Mouse (Mus musculus): ENCODE results near the gene Sap25. TPM values are rescaled to one million over a fixed set of nuclear protein-coding genes. Genes with fewer than 3 reads are reported as not detected.

Gene Sap25
- polyA plus RNA-seq, 1 experiment from 2014 or later: 4.0 TPM

DNA sequence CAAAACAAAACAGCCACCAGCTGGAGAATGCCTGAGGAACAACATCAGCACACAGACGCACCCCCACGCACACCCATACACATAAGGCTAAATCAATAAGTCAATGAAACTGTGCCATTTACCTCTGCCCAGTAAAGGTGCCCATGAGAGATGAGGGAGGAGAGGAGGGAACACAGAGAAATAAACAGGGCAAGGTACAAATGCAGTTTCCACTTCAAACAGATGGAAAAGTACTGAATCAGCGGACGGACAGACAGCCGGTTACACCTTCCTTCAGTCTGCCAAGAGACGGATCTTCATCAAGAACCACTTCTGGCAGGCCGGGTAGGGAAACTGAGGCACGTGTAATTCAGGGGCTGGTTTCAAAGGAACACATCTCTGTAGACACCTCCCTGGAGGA lies 33.7 kb downstream of the Sap25 start:
- 79% methylated on average over 8 of the region's 8 CpGs for WGBS (ENCODE audit: insufficient replicate concordance)
- H3K4me1 ChIP-seq (ENCODE audit: insufficient read depth): peaks cover 51% of the 10 kb centered on the region

DNA sequence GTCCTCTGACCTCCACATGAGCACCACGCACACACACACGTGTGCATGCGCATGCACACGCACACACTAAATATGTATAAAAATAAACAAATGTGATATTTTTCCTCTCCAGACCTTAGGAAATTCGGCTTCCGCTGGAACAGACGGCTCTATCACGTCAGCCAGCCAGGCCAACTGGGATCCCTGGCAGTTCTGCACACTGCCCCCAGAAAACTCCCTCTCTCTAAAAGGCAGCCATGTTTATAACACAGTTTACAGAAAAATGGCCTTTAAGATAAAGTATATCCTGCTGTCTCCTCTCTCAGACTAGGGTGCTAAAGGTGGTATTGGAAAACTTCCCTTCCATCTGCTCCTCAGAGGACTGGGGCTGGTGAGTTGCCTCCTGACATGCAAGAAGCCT lies 36.7 kb downstream of the Sap25 start:
- no peak for ATAC-seq

More for the DNA sequence above, 33.7 kb downstream of the Sap25 start:
- TF ChIP-seq CTCF (IDR thresholded peaks at IDR 0.05; ENCODE audit: low read depth) (no peak), EP300 (IDR thresholded peaks at IDR 0.05; ENCODE audit: low read depth) (peak; percentile 77; the same call in 1 of the 2 replicates)
- Histone ChIP-seq H3K36me3 (replicated peaks; ENCODE audit: insufficient read depth, low read length) (peaks cover 18% of the 10 kb centered on the region), H3K9me3 (ENCODE audit: low read length) (no peaks in the 10 kb centered on the region), H3K27me3 (ENCODE audit: insufficient read depth, low read length) (no peaks in the 10 kb centered on the region), H3K4me3 (ENCODE audit: low read depth, low read length) (no peak overlapping the region), H3K27ac (ENCODE audit: low read depth) (peak overlapping the region; percentile 91), H3K9ac (replicated peaks) (no peak overlapping the region), H3K4me2 (ENCODE audit: low read depth, low read length) (peak overlapping the region; percentile 34; the same call in 1 of the 2 replicates)
- DNase-seq (peak; percentile 52), ATAC-seq (peak; percentile 73)

DNA sequence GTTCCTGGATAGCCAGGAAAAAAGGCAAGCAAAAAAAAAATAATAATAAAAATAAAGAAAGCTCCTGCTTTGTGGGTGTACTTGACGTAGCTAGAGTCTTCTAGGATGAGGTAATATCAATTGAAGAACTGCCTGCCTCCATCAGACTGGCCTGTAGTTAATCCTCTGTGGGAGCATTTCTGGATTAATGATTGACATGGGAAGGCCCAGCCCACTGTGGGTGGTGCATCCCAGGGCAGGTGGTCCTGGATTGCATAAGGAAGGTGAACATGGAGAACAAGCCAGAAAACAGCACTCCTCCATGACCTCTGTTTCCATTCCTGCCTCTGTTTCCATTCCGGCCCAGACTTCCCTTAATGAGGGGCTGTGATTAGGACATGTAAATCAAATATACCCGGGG lies 37.6 kb downstream of the Sap25 start:
- H3K9me3 ChIP-seq (ENCODE audit: low read length): no peaks in the 10 kb centered on the region
- DNase-seq (no peak), ATAC-seq (no peak)
- H3K4me2 ChIP-seq (ENCODE audit: low read depth, low read length): no peak overlapping the region
- H3K27ac ChIP-seq (ENCODE audit: low read depth): no peak overlapping the region
- H3K9ac ChIP-seq (replicated peaks): no peak overlapping the region
- no peak overlapping the region for H3K4me3 ChIP-seq (ENCODE audit: low read depth, low read length)
- H3K4me1 ChIP-seq (ENCODE audit: insufficient read depth): peaks cover 40% of the 10 kb centered on the region
- peaks cover 42% of the 10 kb centered on the region for H3K36me3 ChIP-seq (replicated peaks; ENCODE audit: insufficient read depth, low read length)
- TF ChIP-seq EP300 (IDR thresholded peaks at IDR 0.05; ENCODE audit: low read depth) (no peak), CTCF (IDR thresholded peaks at IDR 0.05; ENCODE audit: low read depth) (no peak)
- WGBS (ENCODE audit: insufficient replicate concordance): 75% methylated on average over 3 of the region's 3 CpGs
- H3K27me3 ChIP-seq (ENCODE audit: insufficient read depth, low read length): no peaks in the 10 kb centered on the region

More for the DNA sequence above, 36.7 kb downstream of the Sap25 start:
- DNase-seq: no peak
- Histone ChIP-seq H3K4me3 (ENCODE audit: low read depth, low read length) (no peak overlapping the region), H3K27ac (ENCODE audit: low read depth) (no peak overlapping the region), H3K9ac (replicated peaks) (no peak overlapping the region), H3K4me1 (ENCODE audit: insufficient read depth) (peaks cover 44% of the 10 kb centered on the region), H3K4me2 (ENCODE audit: low read depth, low read length) (no peak overlapping the region), H3K27me3 (ENCODE audit: insufficient read depth, low read length) (no peaks in the 10 kb centered on the region), H3K36me3 (replicated peaks; ENCODE audit: insufficient read depth, low read length) (peaks cover 42% of the 10 kb centered on the region), H3K9me3 (ENCODE audit: low read length) (no peaks in the 10 kb centered on the region)
- WGBS (ENCODE audit: insufficient replicate concordance): 93% methylated on average over 8 of the region's 8 CpGs
- TF ChIP-seq EP300 (IDR thresholded peaks at IDR 0.05; ENCODE audit: low read depth): no peak
- no peak for TF ChIP-seq CTCF (IDR thresholded peaks at IDR 0.05; ENCODE audit: low read depth)

- Histone ChIP-seq H3K9ac (replicated peaks) (no peak overlapping the region), H3K9me3 (ENCODE audit: low read length) (no peaks in the 10 kb centered on the region), H3K27ac (ENCODE audit: low read depth) (no peak overlapping the region), H3K27me3 (ENCODE audit: insufficient read depth, low read length) (no peaks in the 10 kb centered on the region), H3K4me3 (ENCODE audit: low read depth, low read length) (no peak overlapping the region), H3K4me1 (ENCODE audit: insufficient read depth) (peaks cover 30% of the 10 kb centered on the region), H3K4me2 (ENCODE audit: low read depth, low read length) (no peak overlapping the region), H3K36me3 (replicated peaks; ENCODE audit: insufficient read depth, low read length) (peaks cover 42% of the 10 kb centered on the region)
- WGBS (ENCODE audit: insufficient replicate concordance): 76% methylated on average over 4 of the region's 4 CpGs
- no peak for DNase-seq
- no peak for TF ChIP-seq CTCF (IDR thresholded peaks at IDR 0.05; ENCODE audit: low read depth)
- no peak for TF ChIP-seq EP300 (IDR thresholded peaks at IDR 0.05; ENCODE audit: low read depth)
- no peak for ATAC-seq
Observed at GRCm38 (mm10) chr5:137679726-137680125, 38.6 kb downstream of the Sap25 start.

GRCm38 (mm10) chr5:137682526-137682925 lies 41.4 kb downstream of the Sap25 start:
- Histone ChIP-seq H3K27ac (ENCODE audit: low read depth) (no peak overlapping the region), H3K4me3 (ENCODE audit: low read depth, low read length) (peak overlapping the region; percentile 89), H3K9ac (replicated peaks) (peak overlapping the region; percentile 1; the same call in 1 of the 2 replicates)

DNA sequence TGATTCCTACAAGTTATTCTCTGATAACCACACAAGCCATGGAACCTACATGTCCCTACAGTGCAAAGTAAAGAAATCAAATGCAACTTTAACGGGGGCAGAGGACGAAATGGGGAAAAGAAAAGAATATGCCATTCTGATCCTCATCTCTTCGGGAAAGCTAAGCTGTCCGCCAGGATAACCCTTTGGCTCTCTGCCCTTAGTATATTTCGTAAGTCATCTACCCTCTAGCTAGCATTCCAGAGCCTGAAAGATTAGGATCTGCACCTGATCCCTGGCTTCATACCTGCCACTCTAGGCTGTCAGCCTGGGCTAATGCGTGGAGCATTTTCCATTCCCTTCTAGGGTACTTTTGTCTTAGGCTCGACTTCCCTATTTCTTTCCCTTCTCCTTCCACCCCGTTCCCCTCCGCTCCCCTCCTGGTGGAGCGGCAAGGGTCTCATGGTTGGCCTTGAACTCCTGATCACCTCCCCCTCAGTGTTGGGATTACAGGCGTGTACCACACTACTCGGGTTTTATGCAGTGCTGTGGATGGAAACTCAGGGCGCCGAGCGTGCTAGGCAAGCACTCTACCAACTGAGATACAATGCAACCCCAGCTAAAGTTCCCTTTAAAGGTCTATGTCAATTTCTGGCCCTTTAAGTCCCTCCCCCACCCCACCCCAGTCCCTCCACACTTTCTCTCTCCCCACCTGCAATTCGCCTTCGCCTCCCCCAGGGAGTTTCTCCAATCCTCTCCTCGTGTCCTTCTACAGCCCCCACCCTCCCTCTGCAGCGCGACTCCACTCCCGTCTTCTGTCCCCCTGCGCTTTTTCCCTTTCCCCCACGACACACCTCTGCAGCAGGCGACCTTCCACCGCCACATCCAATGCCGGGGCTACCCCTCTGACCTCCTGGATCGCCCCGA lies 42.5 kb downstream of the Sap25 start:
- H3K27ac ChIP-seq (ENCODE audit: low read depth): peak overlapping the region; percentile 93
- no peaks in the 10 kb centered on the region for H3K9me3 ChIP-seq (ENCODE audit: low read length)
- no peak for ATAC-seq
- peaks cover 42% of the 10 kb centered on the region for H3K4me1 ChIP-seq (ENCODE audit: insufficient read depth)
- WGBS (ENCODE audit: insufficient replicate concordance): 3% methylated on average over 28 of the region's 28 CpGs
- peak overlapping the region; percentile 80 for H3K9ac ChIP-seq (replicated peaks)
- peak overlapping the region; percentile 89 for H3K4me3 ChIP-seq (ENCODE audit: low read depth, low read length)
- peak overlapping the region; percentile 94 for H3K4me2 ChIP-seq (ENCODE audit: low read depth, low read length)
- DNase-seq: peak; percentile 49
- peaks cover 30% of the 10 kb centered on the region for H3K36me3 ChIP-seq (replicated peaks; ENCODE audit: insufficient read depth, low read length)
- TF ChIP-seq CTCF (IDR thresholded peaks at IDR 0.05; ENCODE audit: low read depth) (no peak), EP300 (IDR thresholded peaks at IDR 0.05; ENCODE audit: low read depth) (no peak)
- no peaks in the 10 kb centered on the region for H3K27me3 ChIP-seq (ENCODE audit: insufficient read depth, low read length)

More at GRCm38 (mm10) chr5:137682526-137682925, 41.4 kb downstream of the Sap25 start:
- H3K36me3 ChIP-seq (replicated peaks; ENCODE audit: insufficient read depth, low read length): peaks cover 36% of the 10 kb centered on the region
- 92% methylated on average over 6 of the region's 6 CpGs for WGBS (ENCODE audit: insufficient replicate concordance)
- H3K27me3 ChIP-seq (ENCODE audit: insufficient read depth, low read length): no peaks in the 10 kb centered on the region
- no peak for ATAC-seq
- TF ChIP-seq CTCF (IDR thresholded peaks at IDR 0.05; ENCODE audit: low read depth) (no peak), EP300 (IDR thresholded peaks at IDR 0.05; ENCODE audit: low read depth) (no peak)
- H3K4me2 ChIP-seq (ENCODE audit: low read depth, low read length): peak overlapping the region; percentile 94
- no peak for DNase-seq
- H3K9me3 ChIP-seq (ENCODE audit: low read length): no peaks in the 10 kb centered on the region
- H3K4me1 ChIP-seq (ENCODE audit: insufficient read depth): peaks cover 45% of the 10 kb centered on the region
